20 mouse cellular contexts compared by ENCODE assay signal in genomic region chr2:33786064-33786463, GRCm38 (mm10).
DNase-seq lines count a peak whose midpoint lies in the region; ATAC-seq and TF ChIP-seq lines count a peak whose summit lies in the region.
"Had no signal": no experiment of that assay in that cellular context is flagged by ENCODE, and none has a peak within 500 bp of the region (broad histone marks: within the 10 kb centered on the region; RNA-seq: fewer than 3 reads in every experiment).

No protein-coding gene starts in this region.

- H3K4me2 ChIP-seq in forebrain, postnatal 0 days (ENCODE audit: low read depth): no peak overlapping the region
- H3K4me2 ChIP-seq in hindbrain, embryonic 16.5 days (ENCODE audit: low read length): no peak overlapping the region; the same call in 1 of the 2 replicates
- H3K4me2 ChIP-seq: heart, embryonic 13.5 days; intestine, embryonic 15.5 days; kidney, embryonic 15.5 days; limb, embryonic 13.5 days; liver, embryonic 13.5 days; lung, embryonic 14.5 days had no signal

- WGBS in forebrain, embryonic 10.5 days: 83% methylated on average over 6 of the region's 6 CpGs
- 19% methylated on average over 6 of the region's 6 CpGs for WGBS in forebrain, postnatal 0 days
- WGBS in hindbrain, embryonic 16.5 days: 35% methylated on average over 6 of the region's 6 CpGs

- H3K27me3 ChIP-seq in forebrain, embryonic 10.5 days (ENCODE audit: poor library complexity, severe bottlenecking): peaks cover 21% of the 10 kb centered on the region; the same call in 1 of the 2 replicates
- no peaks in the 10 kb centered on the region for H3K27me3 ChIP-seq in forebrain, postnatal 0 days (ENCODE audit: insufficient read depth, low read length)
- no peaks in the 10 kb centered on the region for H3K27me3 ChIP-seq in hindbrain, embryonic 16.5 days (replicated peaks; ENCODE audit: control insufficient read depth, insufficient read depth, low read length)
- H3K27me3 ChIP-seq: heart, embryonic 13.5 days; intestine, embryonic 15.5 days; kidney, embryonic 15.5 days; liver, embryonic 13.5 days had no signal

- no peak for TF ChIP-seq CTCF in brain, embryonic 14.5 days (IDR thresholded peaks at IDR 0.05; ENCODE audit: borderline replicate concordance, extremely low read depth, insufficient read depth, insufficient read length)
- no peak for TF ChIP-seq CTCF in forebrain, postnatal 0 days (IDR thresholded peaks at IDR 0.05; ENCODE audit: low read depth)

- H3K36me3 ChIP-seq in forebrain, embryonic 10.5 days (replicated peaks): peaks cover 7% of the 10 kb centered on the region
- no peaks in the 10 kb centered on the region for H3K36me3 ChIP-seq in forebrain, postnatal 0 days (ENCODE audit: insufficient read depth)
- 0 out of 2 replicates have a peak, but pooled peaks cover 2% of the 10 kb centered on the region for H3K36me3 ChIP-seq in hindbrain, embryonic 16.5 days (ENCODE audit: control insufficient read depth, insufficient read depth, low read length)
- H3K36me3 ChIP-seq: intestine, embryonic 15.5 days had no signal

- H3K9me3 ChIP-seq in forebrain, embryonic 10.5 days: 0 out of 2 replicates have a peak, but pooled peaks cover 3% of the 10 kb centered on the region
- no peaks in the 10 kb centered on the region for H3K9me3 ChIP-seq in forebrain, postnatal 0 days (ENCODE audit: low read length)
- H3K9me3 ChIP-seq in hindbrain, embryonic 16.5 days (ENCODE audit: control insufficient read depth, low read length): no peaks in the 10 kb centered on the region
- H3K9me3 ChIP-seq: heart, embryonic 13.5 days; intestine, embryonic 15.5 days; kidney, embryonic 15.5 days; limb, embryonic 13.5 days; liver, embryonic 13.5 days had no signal

- no peak for TF ChIP-seq POLR2A in brain, embryonic 14.5 days (IDR thresholded peaks at IDR 0.05; ENCODE audit: borderline replicate concordance, extremely low read depth, insufficient read depth, insufficient read length, poor library complexity, severe bottlenecking)

- peak; percentile 69 for DNase-seq in brain, embryonic 14.5 days (ENCODE audit: low read depth)
- no peak for DNase-seq in forebrain, embryonic 10.5 days (ENCODE audit: extremely low spot score, low spot score)
- DNase-seq in forebrain, postnatal 0 days: no peak
- no peak for DNase-seq in urinary bladder, postnatal 10 days (ENCODE audit: low spot score)
- no peak for DNase-seq in right cerebral cortex, postnatal 10 days (ENCODE audit: low spot score in 2 of 2)
- no peak for DNase-seq in adrenal gland, postnatal 4 days (ENCODE audit: low spot score in 2 of 2)
- DNase-seq: adrenal gland, postnatal 10 days; heart, adult 11 months; heart, postnatal 36 days; liver, embryonic 13.5 days; lung, embryonic 14.5 days; lung, postnatal 36 days; right cerebral cortex, postnatal 25 days; thymus, postnatal 4 days had no signal

- H3K9ac ChIP-seq in forebrain, postnatal 0 days: no peak overlapping the region
- H3K9ac ChIP-seq in hindbrain, embryonic 16.5 days (ENCODE audit: low read depth, low read length): peak overlapping the region; percentile 8; the same call in 1 of the 2 replicates
- H3K9ac ChIP-seq: heart, embryonic 13.5 days; intestine, embryonic 15.5 days; kidney, embryonic 15.5 days; limb, embryonic 13.5 days; liver, embryonic 13.5 days; lung, embryonic 14.5 days had no signal

- no peak overlapping the region for H3K4me3 ChIP-seq in forebrain, embryonic 10.5 days
- no peak overlapping the region for H3K4me3 ChIP-seq in forebrain, postnatal 0 days (ENCODE audit: low read depth, low read length)
- H3K4me3 ChIP-seq in hindbrain, embryonic 16.5 days (ENCODE audit: low read length): no peak overlapping the region
- H3K4me3 ChIP-seq: heart, embryonic 13.5 days; intestine, embryonic 15.5 days; kidney, embryonic 15.5 days; limb, embryonic 13.5 days; liver, embryonic 13.5 days had no signal

- ATAC-seq in forebrain, postnatal 0 days: no peak
- ATAC-seq in hindbrain, embryonic 16.5 days: no peak
- ATAC-seq in megakaryocyte progenitor cell, adult 5-6 weeks (replicated peaks; ENCODE audit: poor library complexity): no peak
- ATAC-seq: intestine, embryonic 15.5 days had no signal

- H3K27ac ChIP-seq in forebrain, embryonic 10.5 days: 0 out of 2 replicates have a peak overlapping the region, but pooled peaks have one; percentile 3
- peak overlapping the region; percentile 68 for H3K27ac ChIP-seq in forebrain, postnatal 0 days (ENCODE audit: low read depth, low read length)
- H3K27ac ChIP-seq in hindbrain, embryonic 16.5 days (ENCODE audit: low read depth, low read length): peak overlapping the region; percentile 57
- H3K27ac ChIP-seq: heart, embryonic 13.5 days; intestine, embryonic 15.5 days; kidney, embryonic 15.5 days; limb, embryonic 13.5 days; liver, embryonic 13.5 days had no signal

- peaks cover 87% of the 10 kb centered on the region for H3K4me1 ChIP-seq in forebrain, embryonic 10.5 days
- peaks cover 29% of the 10 kb centered on the region for H3K4me1 ChIP-seq in forebrain, postnatal 0 days (ENCODE audit: insufficient read depth)
- H3K4me1 ChIP-seq in hindbrain, embryonic 16.5 days (ENCODE audit: control insufficient read depth, insufficient read depth, low read depth, low read length): peaks cover 46% of the 10 kb centered on the region
- H3K4me1 ChIP-seq: liver, embryonic 13.5 days had no signal

Comparison
In these comparisons a context has a peak if more than half of its experiments do, and no peak if none do; other contexts are left out.
1. H3K27ac ChIP-seq: peak in every context shown above with its lines; median percentile 68 in forebrain, postnatal 0 days; 57 in hindbrain, embryonic 16.5 days; 3 in forebrain, embryonic 10.5 days.